Mouse (Mus musculus) midbrain, embryonic 16.5 days (tissue): ENCODE results near the gene Gm37240. TPM values are rescaled to one million over a fixed set of nuclear protein-coding genes. Genes with fewer than 3 reads are reported as not detected.

ENCODE experiments used
- ATAC-seq: fragments of 200-750 bp; cut with Nextera tagmentation; 2 replicates; pipeline ENCODE4 v1.8.0; 2017; ENCODE audit warnings: moderate TSS enrichment
- H3K27ac ChIP-seq: fragments of 300-500 bp; sonication (generic); 2 replicates; pipeline ENCODE4 v1.5.1; 2014; ENCODE audit warnings: mild to moderate bottlenecking, low read length, mixed read lengths
- H3K27me3 ChIP-seq: fragments of 300-500 bp; sonication (generic); 2 replicates; pipeline ENCODE4 v1.6.1; 2014; ENCODE audit warnings: low read depth, low read length, mixed read lengths; ENCODE audit not compliant: control insufficient read depth, insufficient read depth
- H3K36me3 ChIP-seq: fragments of 300-500 bp; sonication (generic); 2 replicates; pipeline ENCODE4 v1.6.1; 2014; ENCODE audit warnings: mild to moderate bottlenecking, low read length, moderate library complexity, mixed read lengths; ENCODE audit not compliant: control insufficient read depth, insufficient read depth
- H3K4me1 ChIP-seq: fragments of 300-500 bp; sonication (generic); 2 replicates; pipeline ENCODE4 v1.6.1; 2014; ENCODE audit warnings: mild to moderate bottlenecking, low read length, mixed read lengths; ENCODE audit not compliant: control insufficient read depth, insufficient read depth
- H3K4me2 ChIP-seq: fragments of 300-500 bp; sonication (generic); 2 replicates; pipeline ENCODE4 v1.6.1; 2014; ENCODE audit warnings: mild to moderate bottlenecking, low read length, mixed read lengths
- H3K4me3 ChIP-seq: fragments of 300-500 bp; sonication (generic); 2 replicates; pipeline ENCODE4 v1.5.1; 2014; ENCODE audit warnings: low read depth, mild to moderate bottlenecking, low read length, moderate library complexity, mixed read lengths
- H3K9ac ChIP-seq: fragments of 300-500 bp; sonication (generic); 2 replicates; pipeline ENCODE4 v1.6.1; 2014; ENCODE audit warnings: low read depth, low read length, mixed read lengths
- H3K9me3 ChIP-seq: fragments of 300-500 bp; sonication (generic); replicated peaks from 2 replicates; pipeline ENCODE4 v1.6.1; 2014; ENCODE audit warnings: mild to moderate bottlenecking, low read length, mixed read lengths; ENCODE audit not compliant: control insufficient read depth, poor library complexity, severe bottlenecking
- WGBS: fragments of 180-500 bp; shearing (Covaris S2); extraction: QIAGEN DNeasy Blood & Tissue Kit; methylation state at CpG from one replicate; pipeline ENCODE4 v1.1.7; 2014; 5-methylcytosine and 5-hydroxymethylcytosine counted together
- polyA plus RNA-seq: library from polyadenylated mRNA; unstranded; fragments of >200 nt; fragmentation: Nextera tagmentation; extraction: Ambion mirVana; gene quantifications from 2 replicates; pipeline ENCODE4 v1.2.1, GENCODE M21; 2015

The Gm37240 gene
- polyA plus RNA-seq, 1 experiment from 2014 or later: 0.26 TPM

DNA sequence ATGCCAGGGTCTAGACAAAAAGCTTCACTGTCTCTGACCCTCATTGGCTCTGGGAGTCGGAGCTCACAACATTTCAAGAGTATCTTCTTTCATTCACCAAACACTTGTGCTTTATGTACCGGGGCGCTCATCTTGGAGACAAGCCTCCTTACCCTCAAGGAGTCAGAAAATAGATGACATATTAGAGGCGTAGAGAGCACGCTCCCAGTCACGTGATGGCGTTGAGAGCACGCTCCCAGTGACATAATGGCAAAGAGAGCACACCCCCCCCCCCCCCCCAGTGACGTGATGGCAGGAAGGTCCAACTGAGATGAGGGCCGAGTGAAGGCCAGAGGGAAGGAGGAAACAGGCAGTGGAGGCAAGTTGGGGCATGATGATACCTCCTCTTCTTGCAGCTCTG lies 517.5 kb downstream of the Gm37240 start:
- Histone ChIP-seq H3K27ac (no peak overlapping the region), H3K4me2 (no peak overlapping the region), H3K4me1 (no peaks in the 10 kb centered on the region), H3K27me3 (no peaks in the 10 kb centered on the region), H3K4me3 (no peak overlapping the region), H3K36me3 (no peaks in the 10 kb centered on the region), H3K9ac (no peak overlapping the region), H3K9me3 (no peaks in the 10 kb centered on the region)
- ATAC-seq: no peak
- 88% methylated on average over 8 of the region's 10 CpGs for WGBS

DNA sequence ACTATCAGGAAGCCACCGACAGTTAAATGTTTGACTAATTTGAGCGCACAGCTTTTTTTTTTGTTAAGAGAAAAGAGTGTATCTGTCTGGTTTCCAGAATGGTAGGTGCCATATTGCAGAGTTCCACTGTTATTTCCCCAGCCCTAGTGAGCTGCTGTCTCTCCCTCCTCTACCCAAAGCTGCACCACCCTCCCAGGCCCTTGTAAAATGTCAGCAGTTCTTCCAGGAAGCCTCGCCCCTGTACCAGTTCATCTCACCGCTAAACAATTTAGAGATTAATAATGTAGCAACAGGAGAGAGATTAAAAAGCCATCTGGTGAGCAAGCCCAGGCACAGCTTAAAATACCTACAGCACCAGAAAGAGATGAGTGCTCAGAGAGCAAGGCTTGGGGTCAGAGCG lies 518.2 kb downstream of the Gm37240 start:
- Histone ChIP-seq H3K4me2 (no peak overlapping the region), H3K4me3 (no peak overlapping the region), H3K9me3 (no peaks in the 10 kb centered on the region), H3K9ac (no peak overlapping the region), H3K36me3 (no peaks in the 10 kb centered on the region), H3K27me3 (no peaks in the 10 kb centered on the region), H3K27ac (no peak overlapping the region), H3K4me1 (no peaks in the 10 kb centered on the region)
- WGBS: 77% methylated on average over 5 of the region's 5 CpGs
- no peak for ATAC-seq

DNA sequence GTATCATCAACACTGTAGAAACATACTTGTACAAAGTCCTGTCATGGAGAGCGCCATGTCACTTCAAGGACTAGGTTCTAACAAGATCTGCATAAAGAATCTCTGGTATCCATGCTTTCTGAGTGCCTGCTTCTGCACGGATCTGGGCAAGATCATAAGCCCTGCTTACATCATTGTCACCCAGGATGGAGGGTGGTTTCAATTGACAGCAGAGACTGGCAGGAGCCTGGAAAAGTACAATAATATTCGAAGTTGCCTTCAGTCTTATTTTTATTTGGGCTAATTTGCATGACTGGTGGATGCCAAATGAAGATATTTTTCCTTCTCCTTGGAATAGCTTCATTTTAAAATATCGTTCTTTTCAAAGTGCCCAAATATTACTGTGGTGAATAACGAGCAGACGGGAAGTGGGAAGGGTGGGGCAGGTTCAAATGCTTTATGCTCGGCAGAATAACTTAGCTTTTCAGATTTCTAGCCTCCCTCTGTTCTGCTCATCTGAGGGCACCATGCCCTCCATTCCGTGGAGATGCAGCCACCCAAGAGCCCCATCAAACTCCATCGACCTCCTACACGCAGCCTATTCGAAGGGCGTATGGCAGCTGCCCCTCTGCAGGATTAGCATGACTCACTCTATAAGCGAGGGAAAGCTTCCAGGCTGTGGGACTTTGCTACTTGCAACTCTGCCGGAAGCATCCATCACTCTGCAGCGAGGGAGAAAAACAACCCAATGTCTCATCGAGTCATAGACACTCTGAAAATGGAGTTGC lies 518.8 kb downstream of the Gm37240 start:
- Histone ChIP-seq H3K27me3 (no peaks in the 10 kb centered on the region), H3K4me1 (no peaks in the 10 kb centered on the region), H3K9ac (no peak overlapping the region), H3K27ac (no peak overlapping the region), H3K4me3 (no peak overlapping the region), H3K4me2 (no peak overlapping the region), H3K36me3 (no peaks in the 10 kb centered on the region), H3K9me3 (no peaks in the 10 kb centered on the region)
- ATAC-seq: no peak
- WGBS: 79% methylated on average over 16 of the region's 16 CpGs

DNA sequence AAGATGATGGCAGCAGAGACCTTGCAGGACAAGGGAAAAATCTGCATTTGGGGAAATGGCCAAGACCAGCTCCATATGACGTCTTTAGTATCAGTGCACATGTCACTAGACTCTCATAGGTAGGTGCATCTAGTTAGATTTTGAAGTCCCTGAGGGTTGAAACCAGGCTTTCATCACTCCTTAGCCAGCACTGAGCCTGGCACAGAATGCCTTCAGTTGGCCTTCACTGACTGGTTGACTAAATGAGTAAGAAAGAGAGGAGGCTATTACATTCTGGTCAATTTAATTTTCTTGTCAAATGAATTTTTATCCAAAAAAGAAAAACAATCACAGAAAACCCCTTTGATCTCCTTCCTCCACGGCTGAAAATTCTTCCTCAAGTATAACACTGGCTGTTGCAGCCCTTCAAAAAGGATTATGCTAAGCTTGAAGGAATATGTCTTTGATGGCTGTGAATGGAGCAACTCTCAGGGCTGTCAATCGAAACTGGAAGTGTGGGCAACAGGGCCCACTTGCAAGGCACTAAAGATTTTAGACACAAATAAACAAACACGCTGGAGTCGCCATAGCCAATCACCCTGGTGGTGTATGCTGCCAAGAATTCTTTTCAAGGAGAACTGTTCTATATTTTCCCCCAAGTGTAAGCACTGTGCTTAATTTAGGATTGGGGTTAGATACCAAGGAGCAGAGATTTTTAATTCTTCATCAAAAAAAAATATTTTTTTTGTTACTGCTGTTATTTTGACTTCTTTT lies 522.6 kb downstream of the Gm37240 start:
- 28% methylated on average over 5 of the region's 5 CpGs for WGBS
- Histone ChIP-seq H3K9me3 (no peaks in the 10 kb centered on the region), H3K9ac (no peak overlapping the region), H3K27me3 (no peaks in the 10 kb centered on the region), H3K4me3 (no peak overlapping the region), H3K36me3 (no peaks in the 10 kb centered on the region), H3K4me2 (no peak overlapping the region), H3K27ac (0 out of 2 replicates have a peak overlapping the region, but pooled peaks have one; percentile 1), H3K4me1 (no peaks in the 10 kb centered on the region)
- no peak for ATAC-seq

DNA sequence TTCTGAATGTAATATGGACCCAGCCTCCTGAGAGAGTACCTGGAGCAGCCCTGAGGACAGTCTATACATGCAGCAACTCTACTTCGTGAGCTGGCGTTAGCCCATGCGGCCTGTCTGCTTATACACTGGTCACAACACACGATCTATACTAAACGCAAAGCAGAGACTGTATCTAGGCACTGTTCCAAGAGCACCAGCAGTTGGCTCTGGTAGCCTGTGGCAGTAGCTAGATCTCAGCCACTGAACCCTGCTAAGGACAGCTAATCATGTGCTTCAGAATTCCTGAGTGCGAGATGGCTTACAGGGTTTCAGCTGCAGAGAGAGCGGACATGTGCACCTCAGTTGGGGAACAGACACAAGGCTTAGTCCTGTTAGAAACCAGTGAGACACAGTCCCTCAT lies 524.4 kb downstream of the Gm37240 start:
- Histone ChIP-seq H3K4me3 (no peak overlapping the region), H3K27me3 (no peaks in the 10 kb centered on the region), H3K4me2 (no peak overlapping the region), H3K9ac (no peak overlapping the region), H3K4me1 (no peaks in the 10 kb centered on the region), H3K27ac (no peak overlapping the region), H3K9me3 (no peaks in the 10 kb centered on the region), H3K36me3 (no peaks in the 10 kb centered on the region)
- ATAC-seq: no peak
- WGBS: 82% methylated on average over 7 of the region's 7 CpGs

DNA sequence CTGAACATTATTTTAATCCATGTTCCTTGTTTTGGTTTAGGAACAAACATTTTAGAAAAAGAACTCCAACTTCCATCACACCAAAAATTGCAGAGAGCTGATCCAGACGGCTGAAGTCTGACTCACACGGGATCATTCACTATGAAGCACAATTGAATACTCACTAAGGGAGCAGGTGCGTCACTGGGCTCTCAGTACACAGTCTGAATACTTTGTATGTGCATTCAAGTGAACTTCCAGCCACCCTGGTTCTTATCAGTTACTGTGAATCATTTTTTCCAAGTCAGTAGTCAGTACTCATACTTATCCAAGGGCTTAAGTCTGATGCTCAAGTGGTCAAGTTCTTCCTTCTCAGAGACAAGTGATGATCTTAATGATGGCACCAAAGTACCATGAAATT lies 530.9 kb downstream of the Gm37240 start:
- Histone ChIP-seq H3K9ac (no peak overlapping the region), H3K9me3 (no peaks in the 10 kb centered on the region), H3K27me3 (no peaks in the 10 kb centered on the region), H3K27ac (no peak overlapping the region), H3K4me3 (no peak overlapping the region), H3K36me3 (no peaks in the 10 kb centered on the region), H3K4me2 (no peak overlapping the region), H3K4me1 (no peaks in the 10 kb centered on the region)
- no peak for ATAC-seq
- WGBS: 90% methylated on average over 3 of the region's 3 CpGs

- ATAC-seq: no peak
- Histone ChIP-seq H3K4me2 (no peak overlapping the region), H3K27ac (no peak overlapping the region), H3K9me3 (no peaks in the 10 kb centered on the region), H3K27me3 (no peaks in the 10 kb centered on the region), H3K4me1 (no peaks in the 10 kb centered on the region), H3K36me3 (no peaks in the 10 kb centered on the region), H3K4me3 (no peak overlapping the region), H3K9ac (no peak overlapping the region)
- 84% methylated on average over 6 of the region's 6 CpGs for WGBS
Measured at GRCm38 (mm10) chr3:85348021-85348420, 539.3 kb downstream of the Gm37240 start.

DNA sequence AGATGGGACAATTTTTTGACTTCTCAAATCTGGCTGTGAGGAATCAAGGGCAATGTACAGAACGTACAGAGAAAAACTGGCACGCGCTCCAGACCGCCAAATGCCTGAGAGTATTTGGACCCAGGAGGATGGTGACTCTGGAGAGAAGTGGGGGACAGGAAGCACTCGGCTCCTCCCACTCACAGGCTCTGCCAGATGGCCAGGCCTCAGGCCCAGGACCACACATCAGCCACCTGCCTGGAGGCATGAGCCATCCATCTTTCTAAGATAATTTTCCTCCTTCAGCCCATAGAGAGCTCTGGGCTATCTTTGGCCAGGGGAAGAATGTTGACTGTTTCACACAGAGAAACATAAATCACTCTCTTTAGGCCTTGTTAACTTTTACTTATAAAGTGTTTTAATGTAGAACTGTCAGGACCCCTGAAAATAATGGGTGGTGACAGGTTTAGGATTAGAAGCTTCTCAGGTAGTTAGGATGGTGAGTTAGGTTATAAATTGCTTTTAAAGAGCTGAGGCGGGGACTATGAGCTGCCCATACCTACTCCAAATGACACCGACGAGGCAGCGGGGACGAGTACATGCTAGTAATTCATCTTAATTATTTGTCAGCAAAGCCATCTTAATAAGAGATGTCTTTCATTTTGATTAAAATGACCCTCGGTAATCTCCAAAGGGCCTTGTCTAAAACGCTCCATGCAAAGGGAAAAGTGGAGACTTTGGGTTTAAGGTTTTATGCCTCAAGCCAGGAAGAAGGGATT lies 546.0 kb downstream of the Gm37240 start:
- Histone ChIP-seq H3K4me2 (no peak overlapping the region), H3K36me3 (no peaks in the 10 kb centered on the region), H3K9me3 (no peaks in the 10 kb centered on the region), H3K27me3 (no peaks in the 10 kb centered on the region), H3K4me1 (peaks cover 11% of the 10 kb centered on the region), H3K27ac (no peak overlapping the region), H3K4me3 (no peak overlapping the region), H3K9ac (no peak overlapping the region)
- ATAC-seq: no peak
- 86% methylated on average over 12 of the region's 12 CpGs for WGBS

DNA sequence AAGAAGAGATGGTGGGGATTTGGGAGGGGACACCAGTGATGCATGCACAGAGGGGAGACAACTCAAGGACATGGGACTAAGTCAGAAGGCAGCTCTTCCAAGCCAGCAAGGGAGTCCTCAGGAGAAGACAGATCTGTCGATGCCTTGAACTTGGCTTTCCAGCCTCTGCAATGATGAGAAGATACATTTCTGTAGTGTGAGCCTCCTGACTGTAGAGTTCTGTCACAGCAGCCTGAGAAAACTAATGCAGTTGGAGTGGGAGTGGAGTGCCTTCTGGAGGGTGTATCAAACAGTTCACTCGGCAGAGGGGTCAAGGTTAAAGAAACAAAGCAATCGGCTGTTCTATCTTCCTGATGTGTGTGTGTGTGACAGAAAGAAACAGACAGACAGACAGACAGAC lies 546.8 kb downstream of the Gm37240 start:
- no peak overlapping the region for H3K4me2 ChIP-seq
- WGBS: 69% methylated on average over 3 of the region's 3 CpGs
- H3K9ac ChIP-seq: no peak overlapping the region
- no peaks in the 10 kb centered on the region for H3K9me3 ChIP-seq
- no peaks in the 10 kb centered on the region for H3K27me3 ChIP-seq
- H3K36me3 ChIP-seq: no peaks in the 10 kb centered on the region
- ATAC-seq: no peak
- peaks cover 11% of the 10 kb centered on the region for H3K4me1 ChIP-seq
- no peak overlapping the region for H3K27ac ChIP-seq
- H3K4me3 ChIP-seq: no peak overlapping the region
